Comparison of ENCODE assay signal across 28 mouse cellular contexts in the genomic region with DNA sequence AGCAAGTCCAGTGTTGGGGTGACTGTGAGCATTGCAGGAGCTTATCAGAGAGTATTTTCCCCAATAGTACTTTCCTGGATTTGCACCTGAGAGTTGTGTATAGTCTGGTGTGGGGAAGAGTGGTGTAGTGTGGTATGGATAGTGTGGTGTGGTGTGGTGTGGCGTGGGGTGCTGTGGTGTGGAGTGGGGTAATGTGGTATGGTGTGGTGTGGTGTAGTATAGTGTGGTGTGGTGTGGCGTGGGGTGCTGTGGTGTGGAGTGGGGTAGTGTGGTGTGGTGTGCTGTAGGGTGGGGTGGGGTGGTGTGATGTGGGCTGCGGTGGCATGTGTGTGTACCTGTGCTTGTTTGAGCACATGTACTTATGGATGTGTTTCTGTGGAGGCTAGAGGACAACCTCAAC.
"Had no signal": no experiment of that assay in that cellular context is flagged by ENCODE, and none has a peak within 500 bp of the region (broad histone marks: within the 10 kb centered on the region; RNA-seq: fewer than 3 reads in every experiment).

No protein-coding gene starts in this region.

- H3K27ac ChIP-seq: embryonic facial prominence, embryonic 12.5 days; embryonic facial prominence, embryonic 13.5 days; embryonic facial prominence, embryonic 15.5 days; forebrain, embryonic 10.5 days; forebrain, embryonic 12.5 days; forebrain, embryonic 13.5 days; forebrain, embryonic 15.5 days; gastrocnemius, adult 2 months; heart, adult 2 months had no signal

- H3K4me2 ChIP-seq: embryonic facial prominence, embryonic 12.5 days; embryonic facial prominence, embryonic 13.5 days; embryonic facial prominence, embryonic 15.5 days; forebrain, embryonic 12.5 days; forebrain, embryonic 13.5 days; forebrain, embryonic 15.5 days had no signal

- H3K9me3 ChIP-seq: embryonic facial prominence, embryonic 12.5 days; embryonic facial prominence, embryonic 13.5 days; forebrain, embryonic 10.5 days; forebrain, embryonic 12.5 days; forebrain, embryonic 13.5 days; forebrain, embryonic 15.5 days had no signal

- H3K27me3 ChIP-seq: embryonic facial prominence, embryonic 15.5 days; forebrain, embryonic 12.5 days; forebrain, embryonic 13.5 days; forebrain, embryonic 15.5 days had no signal

- H3K9ac ChIP-seq: embryonic facial prominence, embryonic 12.5 days; embryonic facial prominence, embryonic 13.5 days; embryonic facial prominence, embryonic 15.5 days; forebrain, embryonic 12.5 days; forebrain, embryonic 13.5 days; forebrain, embryonic 15.5 days; forebrain, postnatal 0 days had no signal

- H3K4me1 ChIP-seq: embryonic facial prominence, embryonic 12.5 days; embryonic facial prominence, embryonic 13.5 days; forebrain, embryonic 10.5 days; forebrain, embryonic 12.5 days; forebrain, embryonic 13.5 days; forebrain, embryonic 15.5 days had no signal

- H3K4me3 ChIP-seq: embryonic facial prominence, embryonic 12.5 days; embryonic facial prominence, embryonic 13.5 days; embryonic facial prominence, embryonic 15.5 days; erythroblast, embryonic 14.5 days; forebrain, embryonic 10.5 days; forebrain, embryonic 12.5 days; forebrain, embryonic 13.5 days; forebrain, embryonic 15.5 days; gastrocnemius, adult 2 months; heart, adult 2 months had no signal

- DNase-seq: cerebellum, adult 2 months; cerebellum, adult 8-10 months; cerebellum, adult 9-10 months; cerebellum, adult 9-11 months; cerebellum, postnatal 10 days; cerebellum, postnatal 14 days; cerebellum, postnatal 25 days; cerebellum, postnatal 36 days; embryo, embryonic 11 days; forebrain, postnatal 0 days; gastrocnemius, adult 2 months; gastrocnemius, postnatal 10 days; gastrocnemius, postnatal 14 days; gastrocnemius, postnatal 25 days; gastrocnemius, postnatal 36 days; heart, adult 11 months; heart, adult 18-20 months; heart, adult 2 months had no signal

- ATAC-seq: forebrain, embryonic 13.5 days; forebrain, embryonic 14.5 days; forebrain, embryonic 15.5 days; forebrain, embryonic 16.5 days; forebrain, postnatal 0 days had no signal

- H3K36me3 ChIP-seq: embryonic facial prominence, embryonic 12.5 days; embryonic facial prominence, embryonic 13.5 days; embryonic facial prominence, embryonic 15.5 days; forebrain, embryonic 10.5 days; forebrain, embryonic 12.5 days; forebrain, embryonic 15.5 days had no signal
